Mouse (Mus musculus): ENCODE measurements around the gene Rere.

DNA sequence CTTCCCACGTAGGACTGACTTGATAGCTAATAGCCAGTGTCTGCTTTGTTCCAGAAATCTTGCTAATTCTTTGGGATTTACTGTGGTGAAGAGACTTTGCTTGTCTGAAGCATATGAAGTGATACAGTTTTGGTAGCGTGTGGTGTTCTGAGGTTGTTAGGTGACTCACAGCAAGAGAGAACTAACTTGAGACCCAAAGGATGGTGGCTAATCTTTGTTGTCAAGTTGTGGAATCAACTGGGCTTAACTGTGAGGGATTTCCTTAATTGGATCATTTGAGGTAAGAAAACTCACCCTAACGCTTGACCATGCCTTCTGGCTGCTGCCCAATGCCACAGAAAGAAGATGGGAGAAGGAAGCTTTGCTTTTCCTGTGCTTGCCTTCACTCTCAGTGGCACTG is 63.1 kb downstream of the Rere start:
- TF ChIP-seq GATA1 (IDR thresholded peaks at IDR 0.05; ENCODE audit: low read length) (no peak), TAL1 (IDR thresholded peaks at IDR 0.05; ENCODE audit: low read length) (no peak)

Data from erythroblast, embryonic 14.5 days (primary cell).